Mouse (Mus musculus) adrenal gland, postnatal 4 days (tissue): ENCODE data around the gene Hoxa3. TPM values are rescaled to one million over a fixed set of nuclear protein-coding genes. Genes with fewer than 3 reads are reported as not detected.

Experiments used
- DNase-seq, 2 experiments: peaks; one replicate each; pipeline ENCODE4 v3.0.0; 2021 to 2022; ENCODE audit warnings: low spot score in 2 of 2, mixed read lengths in 2 of 2
- total RNA-seq, 2 experiments: library from RNA; stranded (reverse); gene quantifications; 2 replicates each; pipeline ENCODE4 v1.2.3; 2021

The Hoxa3 gene
- total RNA-seq, 2 experiments from 2014 or later = 13.3 to 15.6 TPM

- DNase-seq = no peak
These were observed 52.4 kb downstream of the Hoxa3 start for GRCm38 (mm10) chr6:52160511-52161335.

DNA sequence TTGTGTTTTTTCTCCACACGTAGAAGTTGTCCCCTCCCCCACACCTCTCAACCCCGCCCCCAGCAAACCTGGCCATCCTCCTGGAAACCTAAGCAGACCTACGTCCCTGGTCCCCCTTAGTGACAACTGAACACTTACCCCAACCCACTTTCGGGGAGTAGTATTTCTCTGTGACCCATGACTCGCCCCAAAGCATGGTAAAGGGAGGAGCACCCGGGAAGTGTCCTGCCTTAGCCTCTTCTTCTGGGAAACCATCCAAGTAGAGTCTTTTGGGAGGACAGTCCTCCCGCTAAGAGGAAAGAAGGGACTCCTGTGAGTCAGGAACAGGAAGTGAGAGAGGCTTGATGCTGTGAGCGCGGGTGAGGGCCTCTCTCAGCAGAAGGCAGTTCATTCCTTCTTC is 53.2 kb downstream of the Hoxa3 start:
- DNase-seq = no peak

DNA sequence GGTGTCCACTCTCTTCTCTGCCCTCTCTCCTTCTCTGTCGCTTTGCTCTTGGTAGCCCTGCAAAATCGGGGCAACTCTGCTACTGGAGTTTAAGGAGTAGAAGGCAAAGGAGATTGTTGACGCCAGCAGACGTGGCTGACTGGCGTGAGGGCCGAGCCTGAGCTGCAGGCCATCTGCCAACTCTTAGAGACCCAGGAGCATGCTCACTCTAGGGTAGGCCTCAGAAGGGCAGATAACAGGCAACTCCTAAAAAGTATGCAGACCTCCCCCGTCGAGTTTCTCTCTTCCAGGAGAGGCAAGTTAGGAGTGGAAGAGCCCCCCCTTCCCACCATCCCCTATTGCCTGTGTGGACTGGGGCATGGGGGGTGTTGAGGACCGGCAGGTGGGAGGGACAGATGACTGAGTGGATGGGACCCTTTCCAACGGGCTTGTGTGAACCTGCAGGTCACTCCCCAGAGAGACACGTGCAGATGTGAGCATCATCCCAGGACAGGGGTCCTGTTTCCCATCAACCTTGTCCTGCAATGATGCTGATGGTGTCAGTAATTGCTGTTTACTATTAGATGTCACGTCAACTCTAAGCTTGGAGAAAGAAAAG is 53.9 kb downstream of the Hoxa3 start:
- DNase-seq = no peak

- DNase-seq = peak in 1 of 2 experiments; percentile 62
These were observed 54.7 kb downstream of the Hoxa3 start, which contains the start of gene Hoxa1 for GRCm38 (mm10) chr6:52158276-52159051. TSS of gene Hoxa1 (minus strand) at chr6:52158317.

DNA sequence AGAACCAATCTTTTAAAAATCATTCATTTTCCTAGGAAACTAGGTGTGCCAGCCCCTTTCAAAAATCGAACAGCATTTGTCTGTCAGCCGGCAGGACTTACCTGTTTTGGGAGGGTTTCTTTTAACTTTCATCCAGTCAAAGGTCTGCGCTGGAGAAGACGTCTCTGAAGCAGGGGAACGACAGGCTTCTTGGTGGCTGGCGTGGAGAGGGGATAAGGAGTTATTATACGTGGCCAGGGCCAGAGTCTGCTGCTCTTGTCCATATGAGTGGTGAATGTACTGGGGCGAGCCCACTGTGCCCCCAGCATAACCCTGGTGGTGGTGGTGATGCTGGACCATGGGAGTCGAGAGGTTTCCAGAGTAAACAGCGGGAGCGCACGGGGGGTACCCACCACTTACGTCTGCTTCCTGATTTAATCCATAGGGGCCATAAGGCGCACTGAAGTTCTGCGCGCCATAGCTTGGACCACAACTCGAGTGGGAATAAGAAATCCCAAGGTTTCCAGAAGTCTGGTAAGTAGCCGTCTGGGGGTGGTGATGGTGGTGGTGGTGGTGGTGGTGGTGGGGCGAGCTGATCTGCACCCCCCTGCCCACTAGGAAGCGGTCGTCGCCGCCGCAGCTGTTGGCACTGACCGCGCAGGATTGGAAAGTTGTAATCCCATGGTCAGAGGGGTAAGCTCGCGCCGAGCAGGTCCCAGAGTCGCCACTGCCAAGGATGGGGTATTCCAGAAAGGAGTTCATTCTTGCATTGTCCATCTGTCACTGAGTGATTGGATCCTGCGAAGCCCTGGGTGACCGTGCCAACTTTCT is 55.5 kb downstream of the Hoxa3 start:
- DNase-seq = no peak

GRCm38 (mm10) chr6:52156551-52157200 is 56.5 kb downstream of the Hoxa3 start:
- no peak for DNase-seq

DNA sequence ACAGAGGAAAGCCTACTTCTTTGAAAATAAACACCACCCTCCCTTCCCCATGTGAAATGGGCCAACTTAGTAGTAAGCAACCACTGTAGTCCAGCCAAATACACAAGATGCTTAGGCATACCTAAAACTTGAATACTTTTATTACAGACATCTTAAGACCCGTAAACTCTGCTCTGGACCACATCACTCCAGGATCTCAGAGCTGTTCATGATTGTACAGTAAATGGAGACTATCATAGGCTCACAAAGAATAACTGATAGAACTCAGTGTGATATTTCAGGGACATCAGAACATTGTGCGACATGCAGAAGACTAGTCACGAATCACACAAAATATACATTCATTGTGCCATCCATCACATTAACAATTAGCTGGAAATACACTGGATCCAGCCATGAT is 57.7 kb downstream of the Hoxa3 start:
- DNase-seq = no peak

- DNase-seq = no peak
These were observed 59.1 kb downstream of the Hoxa3 start for GRCm38 (mm10) chr6:52154044-52154443.

DNA sequence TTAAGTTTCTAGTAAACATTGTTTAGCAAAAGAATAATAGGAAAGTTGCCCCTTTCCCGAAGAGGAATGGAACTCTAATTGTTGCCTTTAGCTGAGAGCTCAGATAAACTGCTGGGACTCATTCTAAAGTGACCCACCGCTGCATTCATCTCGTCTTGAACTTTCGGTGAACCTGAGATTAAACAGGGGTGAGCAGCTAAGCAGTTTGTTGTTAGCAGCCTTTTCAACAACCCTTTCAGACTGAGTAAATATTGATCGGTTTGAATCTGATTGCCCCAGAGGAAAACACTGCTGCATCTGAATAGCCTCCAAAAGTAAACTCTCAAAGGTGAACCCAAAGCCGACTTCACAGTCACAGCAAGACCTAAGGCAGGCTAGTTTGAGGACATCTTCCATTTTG is 59.9 kb downstream of the Hoxa3 start:
- no peak for DNase-seq

DNA sequence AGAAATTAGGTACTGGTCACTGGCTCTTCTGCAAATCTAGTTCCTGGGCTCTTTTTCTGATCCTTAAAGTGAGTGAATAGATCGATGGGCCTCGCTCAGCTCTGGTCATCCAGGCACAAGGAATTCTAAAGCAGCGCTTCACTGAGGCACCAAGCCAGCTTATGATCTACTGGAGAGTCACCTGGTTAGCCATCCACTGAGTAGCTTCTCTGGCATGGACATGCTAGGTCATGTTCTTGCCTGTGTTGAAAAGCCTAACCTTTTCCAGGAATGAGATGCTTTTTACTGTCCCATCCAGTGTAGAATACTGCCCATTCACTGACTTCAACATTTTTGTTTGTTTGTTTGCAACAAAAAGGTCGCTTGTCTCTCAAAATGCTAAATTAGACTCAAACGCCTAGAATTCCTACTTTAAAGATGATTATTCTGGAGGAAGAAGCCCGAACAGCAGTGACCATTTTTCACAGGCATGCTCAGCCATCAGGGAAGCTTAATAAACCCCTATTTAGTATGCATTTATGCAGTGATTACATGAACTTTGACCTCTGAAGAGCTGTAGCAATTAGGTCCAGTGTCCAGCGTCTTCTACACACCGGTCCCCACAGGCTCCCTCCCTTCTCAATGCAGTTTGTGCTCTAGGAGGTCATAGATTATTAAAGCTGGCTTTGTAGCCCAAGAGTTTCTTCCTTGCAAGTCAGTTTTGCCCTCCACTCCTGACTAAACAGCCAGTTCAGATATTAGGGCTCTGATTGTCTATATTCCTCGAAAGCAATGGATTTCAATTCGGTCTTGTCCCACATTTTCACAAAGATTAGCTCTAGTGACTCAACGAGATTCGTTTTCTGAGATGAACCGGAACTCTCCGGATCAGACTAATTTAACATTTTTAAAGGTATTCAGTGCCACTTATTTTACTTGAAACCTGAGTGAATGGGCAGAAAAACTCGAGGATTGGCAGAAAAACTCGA is 60.6 kb downstream of the Hoxa3 start:
- DNase-seq = no peak

- DNase-seq = no peak
These were observed 61.6 kb downstream of the Hoxa3 start for GRCm38 (mm10) chr6:52151571-52151970.

DNA sequence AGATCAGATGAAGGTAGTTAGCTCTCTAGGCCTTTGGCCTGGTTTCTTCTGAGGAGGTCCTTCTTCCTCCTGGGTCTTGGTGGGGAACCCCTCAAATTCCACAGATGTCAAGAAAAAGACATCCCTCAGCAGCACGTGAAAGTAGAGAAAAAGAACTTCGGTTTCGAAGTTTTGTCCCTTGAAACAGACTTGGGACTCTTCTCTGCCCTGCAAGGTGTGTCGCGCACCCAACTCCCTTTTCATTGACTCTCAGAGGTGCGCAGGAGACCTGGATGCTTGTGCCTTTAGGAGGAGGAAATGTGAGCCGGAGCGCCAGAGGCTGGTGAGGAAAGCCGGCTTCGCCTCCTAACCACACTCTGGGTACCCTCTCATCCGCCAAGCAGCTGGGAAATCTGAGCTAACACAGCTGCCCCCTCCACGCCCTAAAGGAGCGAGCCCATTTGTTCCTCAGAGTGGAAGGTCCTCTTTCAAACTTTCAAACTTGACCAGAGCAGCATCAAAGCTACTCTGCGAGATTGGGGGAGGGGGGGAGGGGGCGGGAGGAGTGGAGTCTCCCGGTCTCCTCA is 62.7 kb downstream of the Hoxa3 start:
- no peak for DNase-seq

GRCm38 (mm10) chr6:52139115-52139514 is 74.0 kb downstream of the Hoxa3 start:
- no peak for DNase-seq

- no peak for DNase-seq
These were observed 74.6 kb downstream of the Hoxa3 start for GRCm38 (mm10) chr6:52138576-52138975.

- no peak for DNase-seq
These were observed 75.1 kb downstream of the Hoxa3 start for GRCm38 (mm10) chr6:52137841-52138535.

- no peak for DNase-seq
These were observed 89.5 kb downstream of the Hoxa3 start for GRCm38 (mm10) chr6:52123673-52124072.

- no peak for DNase-seq
These were observed 92.0 kb downstream of the Hoxa3 start for GRCm38 (mm10) chr6:52121173-52121572.
